Mouse (Mus musculus) liver, postnatal 0 days (tissue): Measurements from ENCODE around the gene Wdr73. TPM values are rescaled to one million over a fixed set of nuclear protein-coding genes. Genes with fewer than 3 reads are reported as not detected.
A peak's percentile ranks its signal among the peaks of the same experiment; 100 is the strongest.

Experiments
- ATAC-seq: fragments of 200-750 bp; cut with Nextera tagmentation; 2 replicates; pipeline ENCODE4 v1.8.0; 2017; ENCODE audit warnings: mild to moderate bottlenecking, moderate library complexity
- DNase-seq: peaks from one replicate; pipeline ENCODE4 v3.0.0-alpha.2; 2016
- H3K27ac ChIP-seq: fragments of 300-500 bp; sonication (generic); 2 replicates; pipeline ENCODE4 v1.5.1; 2014; ENCODE audit warnings: antibody characterized with exemption, moderate library complexity, mild to moderate bottlenecking, low read depth
- H3K27me3 ChIP-seq: fragments of 300-500 bp; sonication (generic); 2 replicates; pipeline ENCODE4 v1.6.1; 2014; ENCODE audit warnings: low read length, control low read depth, mixed read lengths; ENCODE audit not compliant: insufficient read depth
- H3K36me3 ChIP-seq: fragments of 300-500 bp; sonication (generic); replicated peaks from 2 replicates; pipeline ENCODE4 v1.6.1; 2014; ENCODE audit warnings: mild to moderate bottlenecking, control low read depth, low read length, moderate library complexity, mixed read lengths; ENCODE audit not compliant: insufficient read depth
- H3K4me1 ChIP-seq: fragments of 300-500 bp; sonication (generic); 2 replicates; pipeline ENCODE4 v1.6.1; 2014; ENCODE audit warnings: antibody characterized with exemption, mild to moderate bottlenecking, control low read depth; ENCODE audit not compliant: insufficient read depth
- H3K4me2 ChIP-seq: fragments of 300-500 bp; sonication (generic); 2 replicates; pipeline ENCODE4 v1.6.1; 2014; ENCODE audit warnings: low read depth, mild to moderate bottlenecking, low read length, moderate library complexity, mixed read lengths
- H3K4me3 ChIP-seq: fragments of 300-500 bp; sonication (generic); 2 replicates; pipeline ENCODE4 v1.5.1; 2014; ENCODE audit warnings: low read depth, low read length
- H3K9ac ChIP-seq: fragments of 300-500 bp; sonication (generic); replicated peaks from 2 replicates; pipeline ENCODE4 v1.6.1; 2014; ENCODE audit warnings: mild to moderate bottlenecking, moderate library complexity
- H3K9me3 ChIP-seq: fragments of 300-500 bp; sonication (generic); 2 replicates; pipeline ENCODE4 v1.6.1; 2016; ENCODE audit warnings: mild to moderate bottlenecking, control low read depth, low read length, mixed read lengths
- CTCF ChIP-seq: sonication (generic); IDR thresholded peaks from 2 replicates; pipeline ENCODE4 v1.5.1; 2016; ENCODE audit warnings: antibody characterized with exemption, low read depth
- EP300 ChIP-seq: IDR thresholded peaks from 2 replicates; pipeline ENCODE4 v1.6.1; 2016; ENCODE audit warnings: antibody characterized with exemption, low read depth, mild to moderate bottlenecking
- WGBS: fragments of 180-500 bp; shearing (Covaris S2); extraction: QIAGEN DNeasy Blood & Tissue Kit; methylation state at CpG from one replicate; pipeline ENCODE4 v1.1.7; 2014; ENCODE audit not compliant: insufficient replicate concordance; 5-methylcytosine and 5-hydroxymethylcytosine counted together
- polyA plus RNA-seq: library from polyadenylated mRNA; unstranded; fragments of >200 nt; fragmentation: Nextera tagmentation; extraction: Ambion mirVana; gene quantifications from 2 replicates; pipeline ENCODE4 v1.2.1, GENCODE M21; 2015

Wdr73 gene
- polyA plus RNA-seq, 1 experiment from 2014 or later = 13.6 TPM

- Histone ChIP-seq H3K27ac (peak overlapping the region; percentile 60), H3K4me3 (no peak overlapping the region), H3K4me1 (peaks cover 5% of the 10 kb centered on the region), H3K27me3 (no peaks in the 10 kb centered on the region), H3K9ac (peak overlapping the region; percentile 30; the same call in 1 of the 2 replicates), H3K4me2 (peak overlapping the region; percentile 22; the same call in 1 of the 2 replicates), H3K36me3 (peaks cover 29% of the 10 kb centered on the region), H3K9me3 (no peaks in the 10 kb centered on the region)
- 49% methylated on average over 9 of the region's 9 CpGs for WGBS
- peak; percentile 38; the same call in 1 of the 2 replicates for ATAC-seq
- TF ChIP-seq CTCF = no peak
- TF ChIP-seq EP300 = no peak
- peak; percentile 60 for DNase-seq
These were observed 12.0 kb downstream of the Wdr73 start for GRCm38 (mm10) chr7:80889021-80889511.

- no peaks in the 10 kb centered on the region for H3K27me3 ChIP-seq
- H3K27ac ChIP-seq = no peak overlapping the region
- H3K4me1 ChIP-seq = peaks cover 5% of the 10 kb centered on the region
- H3K36me3 ChIP-seq = peaks cover 24% of the 10 kb centered on the region
- no peak for DNase-seq
- no peak overlapping the region for H3K9ac ChIP-seq
- H3K4me2 ChIP-seq = no peak overlapping the region
- WGBS = 82% methylated on average over 7 of the region's 7 CpGs
- no peak overlapping the region for H3K4me3 ChIP-seq
- TF ChIP-seq CTCF (no peak), EP300 (no peak)
- no peaks in the 10 kb centered on the region for H3K9me3 ChIP-seq
- ATAC-seq = 0 out of 2 replicates have a peak, but pooled peaks have one; percentile 11
These were observed 12.5 kb downstream of the Wdr73 start for GRCm38 (mm10) chr7:80888595-80888994.

GRCm38 (mm10) chr7:80885666-80886065 is 15.4 kb downstream of the Wdr73 start:
- H3K9me3 ChIP-seq = no peaks in the 10 kb centered on the region
- 21% methylated on average over 1 of the region's 1 CpGs for WGBS
- peaks cover under 1% of the 10 kb centered on the region; the same call in 1 of the 2 replicates for H3K36me3 ChIP-seq
- H3K4me1 ChIP-seq = peaks cover 13% of the 10 kb centered on the region
- no peak overlapping the region for H3K4me3 ChIP-seq
- TF ChIP-seq CTCF (peak; percentile 70), EP300 (no peak)
- DNase-seq (no peak), ATAC-seq (no peak)
- no peaks in the 10 kb centered on the region for H3K27me3 ChIP-seq
- no peak overlapping the region for H3K9ac ChIP-seq
- H3K4me2 ChIP-seq = no peak overlapping the region
- H3K27ac ChIP-seq = no peak overlapping the region

DNA sequence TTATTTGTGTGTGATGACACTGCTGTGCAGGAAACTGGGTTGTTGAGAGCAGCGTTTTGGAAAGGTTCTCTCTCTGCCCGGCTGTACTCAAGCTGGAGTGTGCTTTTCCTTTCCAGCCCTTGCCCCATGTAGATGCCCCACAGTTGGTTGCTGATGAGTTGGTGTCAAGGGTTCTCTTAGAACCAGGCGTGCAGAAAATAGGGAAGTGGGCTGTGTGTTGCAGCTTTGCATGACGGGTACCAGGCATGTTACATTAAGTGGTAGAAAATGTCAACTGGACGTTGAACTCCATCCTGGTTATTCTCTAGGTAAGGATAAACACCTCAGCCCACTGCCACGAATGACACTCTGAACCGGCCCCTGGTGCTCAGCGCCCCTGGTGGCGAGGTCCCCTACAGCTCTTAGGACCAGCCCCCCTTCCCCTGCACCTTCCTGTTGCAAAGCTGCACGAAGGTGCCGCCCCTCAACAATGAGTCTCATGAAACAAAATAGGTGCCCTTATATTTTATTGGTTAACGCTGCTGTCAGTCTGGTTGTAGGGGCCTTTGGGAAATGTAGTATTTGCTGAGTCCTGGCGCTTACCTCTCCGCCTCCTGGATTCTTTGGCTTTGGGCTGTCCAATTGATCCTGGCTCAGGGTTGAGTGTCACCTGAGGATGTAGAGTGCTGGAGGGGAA is 18.1 kb downstream of the Wdr73 start:
- H3K4me3 ChIP-seq = 0 out of 2 replicates have a peak overlapping the region, but pooled peaks have one; percentile 3
- whole genome bisulfite sequencing = 9% methylated on average over 14 of the region's 14 CpGs

DNA sequence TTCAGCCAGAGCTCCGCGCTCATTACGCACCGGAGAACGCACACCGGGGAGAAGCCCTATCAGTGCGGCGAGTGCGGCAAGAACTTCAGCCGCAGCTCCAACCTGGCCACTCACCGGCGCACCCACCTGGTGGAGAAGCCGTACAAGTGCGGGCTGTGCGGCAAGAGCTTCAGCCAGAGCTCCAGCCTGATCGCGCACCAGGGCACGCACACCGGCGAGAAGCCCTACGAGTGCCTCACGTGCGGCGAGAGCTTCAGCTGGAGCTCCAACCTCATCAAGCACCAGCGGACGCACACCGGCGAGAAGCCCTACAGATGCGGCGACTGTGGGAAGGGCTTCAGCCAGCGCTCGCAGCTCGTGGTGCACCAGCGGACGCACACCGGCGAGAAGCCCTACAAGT is 25.3 kb downstream of the Wdr73 start:
- no peak for DNase-seq
- 75% methylated on average over 37 of the region's 37 CpGs for WGBS
- ATAC-seq = no peak
- no peak overlapping the region for H3K4me3 ChIP-seq
- no peak overlapping the region for H3K27ac ChIP-seq
- no peak overlapping the region for H3K4me2 ChIP-seq
- no peaks in the 10 kb centered on the region for H3K9me3 ChIP-seq
- TF ChIP-seq CTCF = no peak
- no peak for TF ChIP-seq EP300
- H3K27me3 ChIP-seq = no peaks in the 10 kb centered on the region
- H3K4me1 ChIP-seq = peaks cover 19% of the 10 kb centered on the region
- H3K36me3 ChIP-seq = peaks cover 18% of the 10 kb centered on the region
- no peak overlapping the region for H3K9ac ChIP-seq

More for the DNA sequence above, 18.1 kb downstream of the Wdr73 start:
- Histone ChIP-seq H3K9me3 (no peaks in the 10 kb centered on the region), H3K4me1 (peaks cover 8% of the 10 kb centered on the region), H3K4me2 (peak overlapping the region; percentile 56), H3K27me3 (no peaks in the 10 kb centered on the region), H3K27ac (peak overlapping the region; percentile 37; the same call in 1 of the 2 replicates), H3K9ac (no peak overlapping the region), H3K36me3 (no peaks in the 10 kb centered on the region)
- no peak for TF ChIP-seq EP300
- peak; percentile 73 for TF ChIP-seq CTCF
- peak; percentile 79 for DNase-seq
- ATAC-seq = peak; percentile 98

DNA sequence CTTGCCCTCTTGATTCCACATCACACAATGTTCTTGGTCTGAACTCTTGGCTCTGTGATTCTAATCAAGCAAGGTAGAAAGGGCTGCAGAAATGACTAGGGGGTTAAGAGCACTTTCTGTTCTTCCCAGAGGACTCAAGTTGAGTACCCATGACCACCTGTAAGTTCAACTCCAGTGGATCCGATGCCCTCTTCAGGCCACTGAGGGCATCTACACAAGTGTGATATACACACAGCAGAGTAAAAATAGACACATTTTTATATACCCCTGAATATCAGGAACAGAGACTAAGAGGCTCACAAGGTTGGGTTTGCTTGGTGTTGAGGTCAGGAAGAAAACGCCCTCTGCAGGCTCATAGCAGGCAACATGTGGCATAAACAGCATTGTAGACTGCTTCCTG is 27.4 kb downstream of the Wdr73 start:
- no peak overlapping the region for H3K4me3 ChIP-seq
- H3K4me1 ChIP-seq = peaks cover 19% of the 10 kb centered on the region
- H3K9ac ChIP-seq = no peak overlapping the region
- H3K27ac ChIP-seq = peak overlapping the region; percentile 41
- H3K4me2 ChIP-seq = no peak overlapping the region
- WGBS = 80% methylated on average over 2 of the region's 2 CpGs
- H3K9me3 ChIP-seq = no peaks in the 10 kb centered on the region
- DNase-seq (no peak), ATAC-seq (no peak)
- H3K36me3 ChIP-seq = peaks cover 20% of the 10 kb centered on the region
- no peaks in the 10 kb centered on the region for H3K27me3 ChIP-seq
- TF ChIP-seq CTCF = peak; percentile 15; the same call in 1 of the 2 replicates
- TF ChIP-seq EP300 = no peak
